ENCODE assay signal across 11 mouse cellular contexts in genomic region chr11:115904231-115904955, GRCm38 (mm10). TPM values are rescaled to one million over a fixed set of nuclear protein-coding genes. Genes with fewer than 3 reads are reported as not detected.
DNase-seq lines count a peak whose midpoint lies in the region; ATAC-seq and TF ChIP-seq lines count a peak whose summit lies in the region.
"Had no signal": no experiment of that assay in that cellular context is flagged by ENCODE, and none has a peak within 500 bp of the region (broad histone marks: within the 10 kb centered on the region; RNA-seq: fewer than 3 reads in every experiment).

No protein-coding gene starts in this region.

- no peaks in the 10 kb centered on the region for H3K27me3 ChIP-seq in heart, postnatal 0 days (ENCODE audit: control insufficient read depth, insufficient read depth, low read length)
- H3K27me3 ChIP-seq in G1E (ENCODE audit: insufficient read depth, low read length) = no peaks in the 10 kb centered on the region
- no peaks in the 10 kb centered on the region for H3K27me3 ChIP-seq in embryonic facial prominence, embryonic 15.5 days
- no peaks in the 10 kb centered on the region for H3K27me3 ChIP-seq in liver, embryonic 11.5 days (replicated peaks; ENCODE audit: control insufficient read depth, insufficient read depth, low read length)

- no peak for TF ChIP-seq EP300 in heart, postnatal 0 days (IDR thresholded peaks at IDR 0.05; ENCODE audit: low read depth)

- TF ChIP-seq CTCF in heart, postnatal 0 days (IDR thresholded peaks at IDR 0.05; ENCODE audit: low read depth) = no peak
- TF ChIP-seq CTCF in G1E (IDR thresholded peaks at IDR 0.05; ENCODE audit: low read depth, low read length) = no peak

- no peak for ATAC-seq in heart, postnatal 0 days (ENCODE audit: insufficient read depth, low read depth)
- no peak for ATAC-seq in G1E (ENCODE audit: extremely low read depth, insufficient number of reproducible peaks, low FRiP score, poor library complexity, severe bottlenecking)
- peak; percentile 3; the same call in 1 of the 2 replicates for ATAC-seq in embryonic facial prominence, embryonic 15.5 days (ENCODE audit: insufficient number of reproducible peaks, low FRiP score, low TSS enrichment, low read depth)
- no peak for ATAC-seq in liver, embryonic 11.5 days (replicated peaks; ENCODE audit: low FRiP score)

- 0 out of 2 replicates have a peak overlapping the region, but pooled peaks have one; percentile 34 for H3K9ac ChIP-seq in heart, postnatal 0 days (replicated peaks; ENCODE audit: low read depth, low read length)
- H3K9ac ChIP-seq in embryonic facial prominence, embryonic 15.5 days = no peak overlapping the region
- H3K9ac ChIP-seq in liver, embryonic 11.5 days (ENCODE audit: low read depth, low read length) = peak overlapping the region; percentile 80

- no peak overlapping the region for H3K4me3 ChIP-seq in heart, postnatal 0 days (ENCODE audit: low read depth, low read length)
- peak overlapping the region; percentile 53; the same call in 1 of the 2 replicates for H3K4me3 ChIP-seq in G1E (ENCODE audit: low read depth, low read length)
- H3K4me3 ChIP-seq in embryonic facial prominence, embryonic 15.5 days (replicated peaks) = peak overlapping the region; percentile 5; the same call in 1 of the 2 replicates
- H3K4me3 ChIP-seq in liver, embryonic 11.5 days (ENCODE audit: low read depth, low read length) = no peak overlapping the region; the same call in 1 of the 2 replicates

- no peak overlapping the region for H3K4me2 ChIP-seq in heart, postnatal 0 days (ENCODE audit: low read depth, low read length)
- peak overlapping the region; percentile 29; the same call in 1 of the 2 replicates for H3K4me2 ChIP-seq in embryonic facial prominence, embryonic 15.5 days (replicated peaks)
- peak overlapping the region; percentile 81 for H3K4me2 ChIP-seq in liver, embryonic 11.5 days

- H3K4me1 ChIP-seq in heart, postnatal 0 days (ENCODE audit: control insufficient read depth, insufficient read depth) = peaks cover 46% of the 10 kb centered on the region
- H3K4me1 ChIP-seq in G1E (ENCODE audit: insufficient read depth, low read depth, low read length) = peaks cover 80% of the 10 kb centered on the region
- H3K4me1 ChIP-seq in embryonic facial prominence, embryonic 15.5 days = peaks cover 62% of the 10 kb centered on the region
- peaks cover 67% of the 10 kb centered on the region for H3K4me1 ChIP-seq in liver, embryonic 11.5 days (replicated peaks; ENCODE audit: control insufficient read depth, insufficient read depth, low read length)

- H3K36me3 ChIP-seq in heart, postnatal 0 days (replicated peaks; ENCODE audit: control insufficient read depth, insufficient read depth, low read length) = peaks cover 30% of the 10 kb centered on the region
- H3K36me3 ChIP-seq in G1E (replicated peaks) = peaks cover 87% of the 10 kb centered on the region
- peaks cover 6% of the 10 kb centered on the region; the same call in 1 of the 2 replicates for H3K36me3 ChIP-seq in embryonic facial prominence, embryonic 15.5 days
- peaks cover 5% of the 10 kb centered on the region; the same call in 1 of the 2 replicates for H3K36me3 ChIP-seq in liver, embryonic 11.5 days (ENCODE audit: control insufficient read depth, insufficient read depth, low read length)

- WGBS in heart, postnatal 0 days = 60% methylated on average over 8 of the region's 8 CpGs
- 53% methylated on average over 8 of the region's 8 CpGs for WGBS in embryonic facial prominence, embryonic 15.5 days
- 54% methylated on average over 8 of the region's 8 CpGs for WGBS in liver, embryonic 11.5 days

- H3K27ac ChIP-seq in heart, postnatal 0 days (ENCODE audit: low read depth) = peak overlapping the region; percentile 98
- H3K27ac ChIP-seq in embryonic facial prominence, embryonic 15.5 days (replicated peaks) = peak overlapping the region; percentile 80
- peak overlapping the region; percentile 100 for H3K27ac ChIP-seq in liver, embryonic 11.5 days (ENCODE audit: low read depth, low read length)

- no peaks in the 10 kb centered on the region for H3K9me3 ChIP-seq in heart, postnatal 0 days (replicated peaks; ENCODE audit: control insufficient read depth, low read length)
- no peaks in the 10 kb centered on the region for H3K9me3 ChIP-seq in G1E (replicated peaks)
- H3K9me3 ChIP-seq in embryonic facial prominence, embryonic 15.5 days (replicated peaks) = no peaks in the 10 kb centered on the region
- H3K9me3 ChIP-seq in liver, embryonic 11.5 days (ENCODE audit: control insufficient read depth, low read length) = no peaks in the 10 kb centered on the region

- no peak for DNase-seq in heart, postnatal 0 days (ENCODE audit: low spot score)
- DNase-seq in heart, adult 9 months (ENCODE audit: low spot score in 2 of 2) = no peak
- no peak for DNase-seq in G1E (ENCODE audit: low spot score)
- DNase-seq in liver, embryonic 11.5 days (ENCODE audit: low spot score) = no peak
- DNase-seq in natural killer cell, adult 2 months (ENCODE audit: low spot score in 2 of 2) = no peak
- no peak for DNase-seq in urinary bladder, postnatal 14 days (ENCODE audit: low spot score)
- no peak for DNase-seq in layer of hippocampus, adult 11-12 months (ENCODE audit: low spot score)
- DNase-seq: gastrocnemius, postnatal 14 days had no signal

RNA-seq across cellular contexts. Expression of gene Smim5, which starts 4.6 kb away (rescaled TPM):
- total RNA-seq in heart, postnatal 0 days (2014; rRNA removed; ENCODE audit: low replicate concordance) = 57.5 and 83.0 TPM in 2 replicates
- polyA plus RNA-seq in heart, postnatal 0 days (2015; fragmentation: Nextera tagmentation; extraction: Ambion mirVana) = 79.3 and 93.3 TPM in 2 replicates
- total RNA-seq in G1E (2014; fragmentation: Nextera tagmentation) = 8.0 and 14.7 TPM in 2 replicates
- 30.0 and 38.1 TPM in 2 replicates for total RNA-seq in G1E (2017)
- polyA plus RNA-seq in G1E (2012) = 10.0 and 11.7 TPM in 2 replicates
- polyA plus RNA-seq in embryonic facial prominence, embryonic 15.5 days (2015; fragmentation: Nextera tagmentation; extraction: Ambion mirVana) = 19.6 and 23.0 TPM in 2 replicates
- polyA plus RNA-seq in liver, embryonic 11.5 days (2014; fragmentation: Nextera tagmentation; extraction: Ambion mirVana) = 39.5 and 45.9 TPM in 2 replicates

RNA-seq across cellular contexts. Expression of gene Smim6, which starts 7.4 kb away (rescaled TPM):
- total RNA-seq in heart, postnatal 0 days (2014; rRNA removed; ENCODE audit: low replicate concordance) = not detected in 2 replicates
- polyA plus RNA-seq in heart, postnatal 0 days (2015; fragmentation: Nextera tagmentation; extraction: Ambion mirVana) = 0.98 and 1.6 TPM in 2 replicates
- total RNA-seq in G1E (2014; fragmentation: Nextera tagmentation) (2.4 TPM in 1 of 2 replicates, not detected in the other), G1E (2017) (0.23 TPM in 1 of 2 replicates, not detected in the other)
- polyA plus RNA-seq in G1E (2012) = not detected in 2 replicates
- 1.6 and 2.6 TPM in 2 replicates for polyA plus RNA-seq in embryonic facial prominence, embryonic 15.5 days (2015; fragmentation: Nextera tagmentation; extraction: Ambion mirVana)
- 3.5 and 3.6 TPM in 2 replicates for polyA plus RNA-seq in liver, embryonic 11.5 days (2014; fragmentation: Nextera tagmentation; extraction: Ambion mirVana)
- total RNA-seq: gastrocnemius, postnatal 14 days; left cerebral cortex, postnatal 10 days had no signal
- polyA plus RNA-seq: brain, embryonic 14.5 days had no signal

RNA-seq across cellular contexts. Expression of gene Sap30bp, which starts 28.7 kb away (rescaled TPM):
- 11.7 and 17.9 TPM in 2 replicates for total RNA-seq in heart, postnatal 0 days (2014; rRNA removed; ENCODE audit: low replicate concordance)
- polyA plus RNA-seq in heart, postnatal 0 days (2015; fragmentation: Nextera tagmentation; extraction: Ambion mirVana) = 19.0 and 19.6 TPM in 2 replicates
- total RNA-seq in G1E (2014; fragmentation: Nextera tagmentation) = 28.7 and 30.8 TPM in 2 replicates
- total RNA-seq in G1E (2017) = 110 and 131 TPM in 2 replicates
- polyA plus RNA-seq in G1E (2012) = 23.4 and 27.8 TPM in 2 replicates
- 32.9 and 38.1 TPM in 2 replicates for polyA plus RNA-seq in embryonic facial prominence, embryonic 15.5 days (2015; fragmentation: Nextera tagmentation; extraction: Ambion mirVana)
- polyA plus RNA-seq in liver, embryonic 11.5 days (2014; fragmentation: Nextera tagmentation; extraction: Ambion mirVana) = 36.5 and 39.9 TPM in 2 replicates

RNA-seq across cellular contexts. Expression of gene Recql5, which starts 28.9 kb away (rescaled TPM):
- 5.4 and 5.8 TPM in 2 replicates for total RNA-seq in heart, postnatal 0 days (2014; rRNA removed; ENCODE audit: low replicate concordance)
- polyA plus RNA-seq in heart, postnatal 0 days (2015; fragmentation: Nextera tagmentation; extraction: Ambion mirVana) = 6.2 and 6.3 TPM in 2 replicates
- total RNA-seq in G1E (2014; fragmentation: Nextera tagmentation) (17.4 and 24.9 TPM in 2 replicates), G1E (2017) (16.0 and 23.6 TPM in 2 replicates)
- 17.3 and 17.4 TPM in 2 replicates for polyA plus RNA-seq in G1E (2012)
- polyA plus RNA-seq in embryonic facial prominence, embryonic 15.5 days (2015; fragmentation: Nextera tagmentation; extraction: Ambion mirVana) = 21.4 and 23.9 TPM in 2 replicates
- polyA plus RNA-seq in liver, embryonic 11.5 days (2014; fragmentation: Nextera tagmentation; extraction: Ambion mirVana) = 19.8 and 22.9 TPM in 2 replicates

RNA-seq across cellular contexts. Expression of gene Myo15b, which starts 46.2 kb away (rescaled TPM):
- not detected in 2 replicates for total RNA-seq in heart, postnatal 0 days (2014; rRNA removed; ENCODE audit: low replicate concordance)
- 0.04 and 0.11 TPM in 2 replicates for polyA plus RNA-seq in heart, postnatal 0 days (2015; fragmentation: Nextera tagmentation; extraction: Ambion mirVana)
- 1.1 TPM in 1 of 2 replicates, not detected in the other for total RNA-seq in G1E (2014; fragmentation: Nextera tagmentation)
- 0.16 and 0.17 TPM in 2 replicates for total RNA-seq in G1E (2017)
- polyA plus RNA-seq in G1E (2012) = 0.33 and 0.35 TPM in 2 replicates
- 0.54 and 0.57 TPM in 2 replicates for polyA plus RNA-seq in embryonic facial prominence, embryonic 15.5 days (2015; fragmentation: Nextera tagmentation; extraction: Ambion mirVana)
- polyA plus RNA-seq in liver, embryonic 11.5 days (2014; fragmentation: Nextera tagmentation; extraction: Ambion mirVana) = 0.56 and 0.89 TPM in 2 replicates

Comparison
In these comparisons a context has a peak if more than half of its experiments do, and no peak if none do; other contexts are left out.
1. H3K4me3 ChIP-seq: peak in G1E (single experiment) and embryonic facial prominence, embryonic 15.5 days (single experiment); none in heart, postnatal 0 days (single experiment) and liver, embryonic 11.5 days (single experiment).
2. Peak in every context shown above with its lines, with median percentiles within 50 percentile points of each other: H3K27ac ChIP-seq.